Mouse (Mus musculus): ENCODE measurements around the gene Cacna2d3.

- TF ChIP-seq UBTF (IDR thresholded peaks at IDR 0.05; ENCODE audit: low read depth, low read length) (no peak), CTCF (conservative IDR thresholded peaks at IDR 0.05 in 1 of 2, IDR thresholded peaks at IDR 0.05 in 1 of 2; ENCODE audit: low read depth in 2 of 2, low read length in 2 of 2) (no peak), POLR2A (IDR thresholded peaks at IDR 0.05; ENCODE audit: low read depth, low read length) (no peak), MAZ (IDR thresholded peaks at IDR 0.05; ENCODE audit: low read depth, low read length) (no peak), MAX (IDR thresholded peaks at IDR 0.05; ENCODE audit: low read length) (no peak), NRF1 (IDR thresholded peaks at IDR 0.05; ENCODE audit: low read depth, low read length) (no peak), ZKSCAN1 (IDR thresholded peaks at IDR 0.05; ENCODE audit: borderline replicate concordance, low read depth, low read length) (no peak), MXI1 (IDR thresholded peaks at IDR 0.05; ENCODE audit: low read depth, low read length) (no peak), POLR2AphosphoS2 (IDR thresholded peaks at IDR 0.05; ENCODE audit: low read depth, low read length) (no peak), EP300 (IDR thresholded peaks at IDR 0.05; ENCODE audit: low read length) (no peak), NELFE (IDR thresholded peaks at IDR 0.05; ENCODE audit: low read depth, low read length) (no peak), ZNF384 (IDR thresholded peaks at IDR 0.05; ENCODE audit: low read depth, low read length) (no peak)
Observed at GRCm38 (mm10) chr14:29085493-29086159, 636.0 kb downstream of the Cacna2d3 start.

Measured in CH12.LX (cell line).